Mouse (Mus musculus) limb, embryonic 14.5 days (tissue): ENCODE measurements around the gene Mms19. TPM values are rescaled to one million over a fixed set of nuclear protein-coding genes. Genes with fewer than 3 reads are reported as not detected.
A peak's percentile ranks its signal among the peaks of the same experiment; 100 is the strongest.

Source experiments
- ATAC-seq: fragments of 200-750 bp; cut with Nextera tagmentation; 2 replicates; pipeline ENCODE4 v1.8.0; 2017; ENCODE audit warnings: low read depth, moderate number of reproducible peaks, moderate TSS enrichment; ENCODE audit not compliant: low FRiP score
- DNase-seq: peaks from one replicate; pipeline ENCODE4 v3.0.0-alpha.2; 2015; ENCODE audit warnings: low spot score
- H3K27ac ChIP-seq: fragments of 300-500 bp; sonication (generic); replicated peaks from 2 replicates; pipeline ENCODE4 v1.5.1; 2014; ENCODE audit warnings: low read depth, mild to moderate bottlenecking, low read length, moderate library complexity, mixed read lengths
- H3K27me3 ChIP-seq: fragments of 300-500 bp; sonication (generic); 2 replicates; pipeline ENCODE4 v1.6.1; 2014; ENCODE audit warnings: low read length, mixed read lengths; ENCODE audit not compliant: control insufficient read depth, insufficient read depth
- H3K36me3 ChIP-seq: fragments of 300-500 bp; sonication (generic); 2 replicates; pipeline ENCODE4 v1.6.1; 2014; ENCODE audit warnings: mild to moderate bottlenecking, low read length, moderate library complexity, mixed read lengths; ENCODE audit not compliant: control insufficient read depth, insufficient read depth
- H3K4me1 ChIP-seq: fragments of 300-500 bp; sonication (generic); 2 replicates; pipeline ENCODE4 v1.6.1; 2014; ENCODE audit warnings: antibody characterized with exemption, low read length, mixed read lengths; ENCODE audit not compliant: control insufficient read depth, insufficient read depth
- H3K4me2 ChIP-seq: fragments of 300-500 bp; sonication (generic); replicated peaks from 2 replicates; pipeline ENCODE4 v1.6.1; 2014; ENCODE audit warnings: low read depth, mild to moderate bottlenecking, low read length, moderate library complexity; ENCODE audit not compliant: severe bottlenecking
- H3K4me3 ChIP-seq: fragments of 300-500 bp; sonication (generic); replicated peaks from 2 replicates; pipeline ENCODE4 v1.5.1; 2014; ENCODE audit warnings: low read length
- H3K9ac ChIP-seq: fragments of 300-500 bp; sonication (generic); 2 replicates; pipeline ENCODE4 v1.6.1; 2014; ENCODE audit warnings: mild to moderate bottlenecking, low read depth, low read length, moderate library complexity; ENCODE audit not compliant: severe bottlenecking
- H3K9me3 ChIP-seq: fragments of 300-500 bp; sonication (generic); 2 replicates; pipeline ENCODE4 v1.6.1; 2016; ENCODE audit warnings: low read length; ENCODE audit not compliant: control insufficient read depth
- POLR2A ChIP-seq: fragments of 200-500 bp; IDR thresholded peaks from 2 replicates; pipeline ENCODE4 v1.8.0; 2012; ENCODE audit warnings: inconsistent platforms, mild to moderate bottlenecking, moderate library complexity, borderline replicate concordance; ENCODE audit not compliant: insufficient read depth, insufficient read length; ENCODE audit errors: extremely low read depth
- WGBS: fragments of 180-500 bp; shearing (Covaris S2); extraction: QIAGEN DNeasy Blood & Tissue Kit; methylation state at CpG from one replicate; pipeline ENCODE4 v1.1.7; 2014; 5-methylcytosine and 5-hydroxymethylcytosine counted together
- polyA plus RNA-seq, 2 experiments: library from polyadenylated mRNA; depleted of rRNA in 1 of 2; stranded (reverse) in 1 of 2; unstranded in 1 of 2; fragments of >200 nt; fragmentation: Nextera tagmentation in 1 of 2; extraction: Ambion mirVana in 1 of 2; gene quantifications; 2 replicates each; pipeline versions ENCODE4 v1.2.1 to v1.2.3; 2012 to 2014

Gene Mms19
- polyA plus RNA-seq, 2 experiments: 30.0 to 83.7 TPM

DNA sequence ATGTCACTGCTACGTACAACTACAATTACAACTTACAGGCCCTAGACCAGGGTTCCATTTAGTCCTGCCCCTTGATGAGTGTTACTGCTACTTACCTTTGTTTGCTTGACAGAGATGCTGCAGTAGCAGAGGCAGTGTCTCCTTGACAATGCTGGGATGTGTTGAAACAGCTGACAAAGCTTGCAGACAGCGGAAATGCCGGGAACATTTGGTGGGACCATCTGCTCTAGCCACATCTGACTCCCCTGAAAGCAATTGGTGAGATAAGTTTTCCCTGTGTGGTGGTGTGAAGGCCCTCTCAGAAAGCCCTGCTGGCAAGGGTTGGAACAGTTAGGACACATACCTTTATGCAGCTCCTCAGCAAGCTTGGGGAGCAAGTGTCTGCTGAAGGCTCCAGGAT lies 27.4 kb downstream of the Mms19 start:
- no peak overlapping the region for H3K4me3 ChIP-seq
- no peaks in the 10 kb centered on the region for H3K4me1 ChIP-seq
- H3K4me2 ChIP-seq: no peak overlapping the region
- WGBS: 88% methylated on average over 3 of the region's 3 CpGs
- no peak for TF ChIP-seq POLR2A
- H3K27ac ChIP-seq: no peak overlapping the region
- H3K9me3 ChIP-seq: no peaks in the 10 kb centered on the region
- no peak for DNase-seq
- H3K9ac ChIP-seq: no peak overlapping the region
- peaks cover 91% of the 10 kb centered on the region for H3K36me3 ChIP-seq
- H3K27me3 ChIP-seq: no peaks in the 10 kb centered on the region
- no peak for ATAC-seq

DNA sequence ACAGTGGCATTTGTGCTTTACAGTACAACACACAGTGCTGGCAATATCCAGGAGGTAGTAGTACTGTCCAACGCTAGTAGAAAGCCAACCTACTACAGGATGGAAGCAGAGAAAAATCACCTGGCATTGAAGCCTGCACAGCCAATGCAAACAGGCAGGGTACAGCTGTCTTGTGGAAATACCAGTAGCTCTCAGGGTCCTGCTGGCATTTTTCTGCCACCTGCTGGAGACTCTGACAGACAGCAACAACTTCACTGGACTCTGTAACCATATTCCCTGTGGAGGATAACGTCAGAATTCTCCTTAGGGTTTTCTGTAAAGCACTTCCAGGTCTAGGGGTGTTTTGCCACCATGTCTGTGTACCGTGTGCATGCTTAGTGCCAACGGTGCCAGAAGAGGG lies 28.7 kb downstream of the Mms19 start:
- Histone ChIP-seq H3K27ac (no peak overlapping the region), H3K9me3 (no peaks in the 10 kb centered on the region), H3K4me2 (no peak overlapping the region), H3K4me3 (no peak overlapping the region), H3K36me3 (peaks cover 98% of the 10 kb centered on the region), H3K9ac (no peak overlapping the region), H3K4me1 (no peaks in the 10 kb centered on the region), H3K27me3 (no peaks in the 10 kb centered on the region)
- DNase-seq (peak; percentile 18), ATAC-seq (peak; percentile 38; the same call in 1 of the 2 replicates)
- TF ChIP-seq POLR2A: no peak
- WGBS: 82% methylated on average over 4 of the region's 4 CpGs

DNA sequence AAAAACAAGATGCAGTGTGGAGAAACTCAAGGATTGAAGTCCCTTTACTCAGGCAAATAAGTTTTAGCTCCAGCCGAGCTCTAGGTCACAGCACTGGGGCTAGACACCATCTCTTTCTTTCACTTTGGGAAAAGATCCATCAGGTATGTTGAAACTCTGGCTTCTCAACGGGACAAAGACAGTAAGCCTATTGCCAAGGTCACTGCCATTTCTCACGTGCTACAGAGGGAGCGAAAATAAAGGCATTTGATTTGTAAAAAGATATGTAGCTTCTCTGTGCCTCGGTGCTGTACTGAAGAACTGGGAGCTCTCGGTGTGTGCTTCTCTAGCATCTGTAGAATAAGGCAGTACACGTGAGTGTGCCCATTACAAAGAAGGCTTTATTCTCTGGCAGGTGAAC lies 37.1 kb downstream of the Mms19 start:
- Histone ChIP-seq H3K4me2 (no peak overlapping the region), H3K9ac (no peak overlapping the region), H3K27me3 (no peaks in the 10 kb centered on the region), H3K4me1 (no peaks in the 10 kb centered on the region), H3K9me3 (no peaks in the 10 kb centered on the region), H3K27ac (no peak overlapping the region), H3K36me3 (peaks cover 93% of the 10 kb centered on the region), H3K4me3 (no peak overlapping the region)
- WGBS: 90% methylated on average over 7 of the region's 7 CpGs
- ATAC-seq (no peak), DNase-seq (no peak)
- no peak for TF ChIP-seq POLR2A

DNA sequence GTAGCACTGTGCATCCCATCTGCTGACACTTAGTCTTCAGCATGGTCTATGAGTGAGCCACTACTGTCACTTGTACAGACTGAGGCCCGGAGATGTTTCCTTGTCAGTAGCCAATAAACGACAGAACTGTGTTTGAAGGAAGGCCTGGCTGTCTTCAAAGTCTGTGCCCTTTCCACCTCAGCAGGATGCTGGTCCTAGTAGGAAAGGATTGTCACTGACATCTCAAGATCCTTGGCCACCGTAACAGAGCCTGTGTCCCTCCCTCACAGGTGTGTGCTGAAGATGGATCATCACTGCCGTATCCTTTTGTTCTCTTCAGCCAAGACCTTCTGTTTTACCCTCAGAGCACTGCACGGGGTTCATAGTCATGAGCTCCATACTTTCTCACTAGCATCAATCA lies 42.4 kb downstream of the Mms19 start:
- DNase-seq: no peak
- no peak for TF ChIP-seq POLR2A
- Histone ChIP-seq H3K4me3 (no peak overlapping the region), H3K36me3 (peaks cover 63% of the 10 kb centered on the region), H3K27ac (no peak overlapping the region), H3K4me1 (peaks cover 7% of the 10 kb centered on the region; the same call in 1 of the 2 replicates), H3K27me3 (no peaks in the 10 kb centered on the region), H3K9me3 (no peaks in the 10 kb centered on the region), H3K4me2 (no peak overlapping the region), H3K9ac (no peak overlapping the region)
- ATAC-seq: no peak
- 91% methylated on average over 5 of the region's 5 CpGs for WGBS

DNA sequence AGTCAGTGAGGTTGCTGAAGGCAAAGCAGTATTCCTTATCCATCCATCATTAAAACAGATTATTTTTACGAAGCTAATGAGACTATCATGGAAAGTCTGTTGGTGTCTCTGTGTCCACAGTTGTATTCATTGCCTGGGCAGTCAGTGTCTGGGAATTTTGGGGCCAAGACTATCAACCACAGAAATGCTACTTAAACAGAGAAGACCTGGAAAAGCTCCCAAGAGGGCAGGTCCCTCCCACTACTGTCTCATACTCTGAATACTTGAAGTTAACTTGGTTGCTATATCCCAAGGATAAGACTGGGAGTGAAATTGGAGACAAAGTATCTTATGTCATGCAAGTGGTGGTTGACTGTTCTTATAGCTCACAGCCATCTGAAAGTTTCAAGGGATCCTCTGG lies 45.0 kb downstream of the Mms19 start:
- Histone ChIP-seq H3K9me3 (no peaks in the 10 kb centered on the region), H3K9ac (no peak overlapping the region), H3K4me2 (no peak overlapping the region), H3K36me3 (peaks cover 42% of the 10 kb centered on the region), H3K4me1 (peaks cover 11% of the 10 kb centered on the region; the same call in 1 of the 2 replicates), H3K4me3 (no peak overlapping the region), H3K27ac (no peak overlapping the region), H3K27me3 (no peaks in the 10 kb centered on the region)
- ATAC-seq (no peak), DNase-seq (no peak)
- 94% methylated on average over 1 of the region's 1 CpGs for WGBS
- TF ChIP-seq POLR2A: no peak

DNA sequence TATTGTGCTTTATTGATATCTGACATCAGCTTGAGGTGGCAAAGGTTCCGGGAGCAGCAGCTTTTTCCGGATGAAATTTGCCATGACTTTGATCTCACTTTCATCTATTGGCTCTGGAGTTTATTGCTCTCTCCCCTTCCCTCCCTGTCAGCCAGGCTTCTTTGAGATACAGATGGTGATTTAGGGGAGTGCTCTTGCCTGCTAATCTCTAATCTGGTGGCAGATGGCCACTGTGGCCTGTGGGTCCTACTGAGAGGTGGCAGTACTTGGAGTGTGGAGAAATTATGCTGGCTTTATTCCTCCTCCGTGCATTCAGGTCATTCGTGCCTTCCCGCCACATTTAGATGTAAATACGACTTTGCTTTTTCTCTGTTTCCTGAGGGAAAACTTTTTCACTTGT lies 46.8 kb downstream of the Mms19 start:
- ATAC-seq (no peak), DNase-seq (no peak)
- Histone ChIP-seq H3K27ac (no peak overlapping the region), H3K4me2 (peak overlapping the region; percentile 74), H3K9me3 (no peaks in the 10 kb centered on the region), H3K9ac (peak overlapping the region; percentile 83), H3K4me1 (peaks cover 11% of the 10 kb centered on the region; the same call in 1 of the 2 replicates), H3K36me3 (peaks cover 34% of the 10 kb centered on the region), H3K4me3 (peak overlapping the region; percentile 71), H3K27me3 (no peaks in the 10 kb centered on the region)
- no peak for TF ChIP-seq POLR2A
- 17% methylated on average over 6 of the region's 6 CpGs for WGBS
